Mouse (Mus musculus) midbrain, embryonic 15.5 days (tissue): ENCODE measurements around the gene Cacna1c. TPM values are rescaled to one million over a fixed set of nuclear protein-coding genes. Genes with fewer than 3 reads are reported as not detected.

ENCODE experiments used
- ATAC-seq: fragments of 200-750 bp; cut with Nextera tagmentation; replicated peaks from 2 replicates; pipeline ENCODE4 v1.8.0; 2017; ENCODE audit warnings: moderate TSS enrichment
- H3K27ac ChIP-seq: fragments of 300-500 bp; sonication (generic); 2 replicates; pipeline ENCODE4 v1.5.1; 2015; ENCODE audit warnings: mild to moderate bottlenecking, inconsistent platforms
- H3K27me3 ChIP-seq: fragments of 300-500 bp; sonication (generic); replicated peaks from 2 replicates; pipeline ENCODE4 v1.6.1; 2015; ENCODE audit warnings: inconsistent platforms
- H3K36me3 ChIP-seq: fragments of 300-500 bp; sonication (generic); replicated peaks from 2 replicates; pipeline ENCODE4 v1.6.1; 2015; ENCODE audit warnings: inconsistent platforms
- H3K4me1 ChIP-seq: fragments of 300-500 bp; sonication (generic); 2 replicates; pipeline ENCODE4 v1.6.1; 2015; ENCODE audit warnings: inconsistent platforms
- H3K4me2 ChIP-seq: fragments of 300-500 bp; sonication (generic); 2 replicates; pipeline ENCODE4 v1.6.1; 2015; ENCODE audit warnings: inconsistent platforms, mild to moderate bottlenecking, moderate library complexity
- H3K4me3 ChIP-seq: fragments of 300-500 bp; sonication (generic); 2 replicates; pipeline ENCODE4 v1.5.1; 2015; ENCODE audit warnings: mild to moderate bottlenecking, inconsistent platforms
- H3K9ac ChIP-seq: fragments of 300-500 bp; sonication (generic); 2 replicates; pipeline ENCODE4 v1.6.1; 2015; ENCODE audit warnings: mild to moderate bottlenecking, inconsistent platforms
- H3K9me3 ChIP-seq: fragments of 300-500 bp; sonication (generic); 2 replicates; pipeline ENCODE4 v1.6.1; 2016; ENCODE audit warnings: inconsistent platforms
- whole genome bisulfite sequencing: fragments of 180-500 bp; shearing (Covaris S2); methylation state at CpG from one replicate; pipeline ENCODE4 v1.1.7; 2015; ENCODE audit warnings: mixed read lengths; 5-methylcytosine and 5-hydroxymethylcytosine counted together
- polyA plus RNA-seq: library from polyadenylated mRNA; unstranded; fragments of >200 nt; fragmentation: Nextera tagmentation; extraction: Ambion mirVana; gene quantifications from 2 replicates; pipeline ENCODE4 v1.2.1, GENCODE M21; 2015

Cacna1c gene
- polyA plus RNA-seq, 1 experiment from 2014 or later = 7.9 TPM

DNA sequence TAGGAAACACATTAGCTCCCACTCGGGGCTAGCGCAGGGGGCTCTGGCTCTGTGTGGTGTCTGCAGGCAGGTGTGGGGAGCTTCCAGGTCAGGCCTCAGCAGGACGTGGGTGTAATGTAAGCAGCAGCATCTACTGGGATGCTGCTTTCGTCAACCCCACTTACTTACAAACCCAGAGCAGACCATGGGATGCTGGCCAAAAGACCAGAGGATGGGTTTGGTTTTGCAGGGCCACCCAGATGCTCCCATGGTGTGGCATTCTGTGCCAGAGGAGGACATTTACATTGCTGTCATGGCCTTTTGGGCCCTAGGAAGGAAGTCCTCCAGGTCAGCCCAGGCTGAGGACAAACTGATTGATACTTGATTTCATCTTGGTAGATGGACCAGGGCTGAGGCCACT is 521.4 kb downstream of the Cacna1c start:
- no peaks in the 10 kb centered on the region for H3K4me1 ChIP-seq
- ATAC-seq = no peak
- no peaks in the 10 kb centered on the region for H3K9me3 ChIP-seq
- no peak overlapping the region for H3K4me2 ChIP-seq
- no peaks in the 10 kb centered on the region for H3K36me3 ChIP-seq
- H3K27ac ChIP-seq = no peak overlapping the region
- WGBS = 86% methylated on average over 4 of the region's 4 CpGs
- no peaks in the 10 kb centered on the region for H3K27me3 ChIP-seq
- H3K9ac ChIP-seq = no peak overlapping the region
- H3K4me3 ChIP-seq = no peak overlapping the region

DNA sequence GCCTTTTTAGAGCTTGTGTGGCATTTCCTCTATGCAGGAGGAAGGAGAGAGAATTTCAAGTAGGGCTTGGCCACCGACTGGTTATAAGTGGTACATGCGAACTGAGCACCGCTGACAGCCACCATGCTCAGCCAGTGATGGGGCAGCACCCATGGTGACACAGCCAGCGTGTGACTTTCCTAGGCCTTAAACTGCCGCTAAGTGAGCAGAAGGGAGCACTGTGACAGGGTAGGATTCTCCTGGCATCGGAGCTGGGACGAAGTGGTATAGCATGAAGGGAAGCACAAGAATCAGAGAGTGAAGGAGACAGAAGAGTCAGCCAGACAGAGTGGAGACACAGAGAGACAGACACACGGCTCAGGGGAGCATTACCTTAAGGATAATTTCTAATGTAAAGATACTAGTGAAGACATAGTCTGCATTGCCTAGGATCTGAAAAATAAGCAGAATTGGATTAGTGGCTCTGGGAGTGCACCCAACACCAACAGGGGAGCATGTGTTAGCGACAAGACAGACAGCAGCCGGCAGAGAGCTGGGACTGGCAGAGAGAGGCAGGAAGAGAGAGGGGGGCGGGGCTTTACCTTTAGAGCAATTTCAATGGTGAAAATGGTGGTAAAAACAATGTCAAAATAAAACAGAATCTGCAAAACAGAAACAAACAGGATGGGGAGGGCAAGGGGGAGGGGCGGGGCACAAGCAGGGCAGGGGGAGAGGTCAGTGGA is 522.1 kb downstream of the Cacna1c start:
- H3K9me3 ChIP-seq = no peaks in the 10 kb centered on the region
- no peaks in the 10 kb centered on the region for H3K4me1 ChIP-seq
- no peak overlapping the region for H3K4me2 ChIP-seq
- H3K27ac ChIP-seq = no peak overlapping the region
- no peak overlapping the region for H3K4me3 ChIP-seq
- no peak for ATAC-seq
- no peaks in the 10 kb centered on the region for H3K36me3 ChIP-seq
- WGBS = 78% methylated on average over 12 of the region's 12 CpGs
- H3K27me3 ChIP-seq = no peaks in the 10 kb centered on the region
- H3K9ac ChIP-seq = no peak overlapping the region

DNA sequence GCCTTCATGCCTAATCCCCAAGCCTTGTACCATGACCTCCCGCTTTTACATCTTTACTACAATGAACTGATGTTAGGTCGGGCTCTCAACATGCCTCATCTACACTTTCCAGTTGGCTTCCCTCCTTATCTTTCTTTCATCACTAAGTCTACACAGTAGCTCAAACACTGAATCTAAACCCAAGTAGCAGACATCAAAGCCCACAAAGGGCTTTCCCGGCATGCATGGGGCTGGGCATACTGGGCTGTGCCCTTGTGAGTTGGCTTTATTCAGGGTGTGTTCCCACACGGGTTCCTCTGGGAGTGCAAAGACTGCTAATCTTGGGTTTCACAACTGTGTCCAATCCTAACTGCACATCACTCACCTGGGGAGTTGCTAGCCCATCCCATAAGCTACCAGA is 542.9 kb downstream of the Cacna1c start:
- no peak for ATAC-seq
- Histone ChIP-seq H3K4me2 (no peak overlapping the region), H3K27me3 (no peaks in the 10 kb centered on the region), H3K4me3 (no peak overlapping the region), H3K27ac (no peak overlapping the region), H3K4me1 (no peaks in the 10 kb centered on the region), H3K9me3 (no peaks in the 10 kb centered on the region), H3K36me3 (peaks cover 33% of the 10 kb centered on the region; the same call in 1 of the 2 replicates), H3K9ac (no peak overlapping the region)
- 90% methylated on average over 4 of the region's 4 CpGs for WGBS

DNA sequence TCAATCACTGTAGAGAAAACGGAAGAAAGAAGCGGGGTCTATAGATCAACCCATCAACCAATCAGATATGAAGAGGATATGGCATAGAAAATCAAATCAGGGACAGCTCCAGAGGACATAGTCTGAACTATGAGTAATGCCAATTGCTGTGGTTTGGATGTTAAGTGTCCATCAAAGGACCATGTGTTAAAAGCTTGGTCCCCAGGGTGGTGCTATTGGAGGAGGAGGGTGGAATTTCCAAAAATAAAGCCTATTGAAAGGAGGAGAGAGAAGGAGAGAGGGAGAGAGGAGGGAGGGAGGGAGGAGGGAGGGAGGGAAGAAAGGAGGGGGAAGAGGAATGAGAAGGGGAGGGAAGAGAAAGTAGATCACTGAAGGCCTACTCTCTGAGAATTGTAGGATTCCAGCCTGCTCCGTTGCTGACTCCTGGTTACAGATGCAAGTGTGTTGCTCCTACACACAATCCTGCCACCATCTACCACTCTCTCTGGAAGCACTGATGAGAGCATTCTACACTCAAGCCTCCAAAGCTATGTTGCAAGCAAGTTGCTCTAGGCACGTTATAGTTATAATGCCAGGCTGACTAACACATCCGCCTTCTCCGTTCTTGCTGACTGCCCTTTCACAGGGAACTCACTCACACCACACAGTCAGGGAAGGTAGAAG is 547.0 kb downstream of the Cacna1c start:
- 87% methylated on average over 6 of the region's 6 CpGs for WGBS

DNA sequence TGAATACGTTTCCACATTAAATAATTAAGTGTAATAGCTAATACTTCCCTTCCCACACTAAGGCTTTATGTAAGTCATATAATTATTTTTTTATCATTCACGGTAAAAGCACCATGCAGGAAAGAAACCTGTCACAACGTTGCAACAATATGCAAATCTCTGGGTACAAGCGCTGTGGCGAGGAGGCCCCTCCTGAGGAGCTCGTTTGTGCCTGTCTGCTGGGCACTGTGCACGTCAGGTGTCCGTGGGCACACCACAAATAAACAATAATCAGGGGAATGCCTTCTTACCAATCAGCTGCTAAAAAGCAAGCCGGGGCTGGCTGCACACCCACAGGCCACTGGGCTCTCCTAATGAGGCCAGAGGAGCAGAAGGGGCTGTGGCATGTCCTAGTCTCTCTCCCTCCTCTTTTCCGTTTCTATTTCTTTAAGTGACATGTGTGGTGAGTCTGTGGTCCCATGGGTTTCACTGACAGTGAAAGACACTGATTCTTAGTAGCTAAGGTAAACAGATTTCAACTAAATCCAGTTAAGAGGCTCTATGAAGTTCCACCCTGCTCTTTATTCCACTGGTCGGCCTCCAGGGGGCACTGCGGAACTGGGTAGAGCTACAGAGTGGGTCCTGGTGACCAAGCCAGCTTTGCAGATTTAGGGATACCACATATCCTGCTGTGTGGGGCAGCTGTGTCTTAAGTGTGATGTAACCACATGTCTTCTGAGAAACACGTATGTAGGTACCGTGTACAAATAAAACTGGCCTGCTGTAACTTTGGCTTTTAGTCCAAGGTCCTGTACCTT is 549.8 kb downstream of the Cacna1c start:
- WGBS = 46% methylated on average over 14 of the region's 14 CpGs

More for the DNA sequence above, 547.0 kb downstream of the Cacna1c start:
- H3K9ac ChIP-seq = no peak overlapping the region
- H3K27ac ChIP-seq = no peak overlapping the region
- no peak overlapping the region for H3K4me2 ChIP-seq
- peaks cover 3% of the 10 kb centered on the region; the same call in 1 of the 2 replicates for H3K4me1 ChIP-seq
- H3K4me3 ChIP-seq = no peak overlapping the region
- no peak for ATAC-seq
- H3K9me3 ChIP-seq = no peaks in the 10 kb centered on the region
- H3K27me3 ChIP-seq = no peaks in the 10 kb centered on the region
- peaks cover 26% of the 10 kb centered on the region; the same call in 1 of the 2 replicates for H3K36me3 ChIP-seq

DNA sequence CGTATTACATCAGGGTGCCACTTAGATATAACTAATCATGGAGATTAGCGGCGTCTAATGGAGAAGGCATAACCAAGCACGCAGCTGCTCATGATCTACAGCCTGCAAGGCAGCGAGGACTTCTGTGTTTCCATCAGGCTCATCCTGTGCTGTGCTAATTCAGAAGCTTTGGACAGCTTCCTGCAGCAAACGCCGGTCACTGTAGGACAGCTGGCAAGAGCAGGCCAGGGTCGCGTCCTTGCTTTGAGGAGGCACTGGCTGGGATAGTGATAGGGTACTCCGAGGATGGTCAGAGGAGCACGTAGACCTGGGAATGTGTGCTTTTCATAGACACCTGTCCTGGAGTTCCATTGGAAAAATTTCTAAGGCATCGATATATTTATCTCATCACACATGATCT is 551.4 kb downstream of the Cacna1c start:
- ATAC-seq = no peak
- no peaks in the 10 kb centered on the region for H3K27me3 ChIP-seq
- H3K27ac ChIP-seq = no peak overlapping the region
- no peak overlapping the region for H3K4me2 ChIP-seq
- H3K36me3 ChIP-seq = no peaks in the 10 kb centered on the region
- H3K9ac ChIP-seq = no peak overlapping the region
- H3K9me3 ChIP-seq = no peaks in the 10 kb centered on the region
- H3K4me3 ChIP-seq = no peak overlapping the region
- 85% methylated on average over 12 of the region's 12 CpGs for WGBS
- peaks cover 3% of the 10 kb centered on the region; the same call in 1 of the 2 replicates for H3K4me1 ChIP-seq

More for the DNA sequence above, 549.8 kb downstream of the Cacna1c start:
- Histone ChIP-seq H3K4me3 (no peak overlapping the region), H3K27ac (no peak overlapping the region), H3K27me3 (no peaks in the 10 kb centered on the region), H3K36me3 (peaks cover 12% of the 10 kb centered on the region; the same call in 1 of the 2 replicates), H3K9ac (no peak overlapping the region), H3K4me1 (peaks cover 3% of the 10 kb centered on the region; the same call in 1 of the 2 replicates), H3K4me2 (no peak overlapping the region), H3K9me3 (no peaks in the 10 kb centered on the region)
- ATAC-seq = peak; percentile 67

DNA sequence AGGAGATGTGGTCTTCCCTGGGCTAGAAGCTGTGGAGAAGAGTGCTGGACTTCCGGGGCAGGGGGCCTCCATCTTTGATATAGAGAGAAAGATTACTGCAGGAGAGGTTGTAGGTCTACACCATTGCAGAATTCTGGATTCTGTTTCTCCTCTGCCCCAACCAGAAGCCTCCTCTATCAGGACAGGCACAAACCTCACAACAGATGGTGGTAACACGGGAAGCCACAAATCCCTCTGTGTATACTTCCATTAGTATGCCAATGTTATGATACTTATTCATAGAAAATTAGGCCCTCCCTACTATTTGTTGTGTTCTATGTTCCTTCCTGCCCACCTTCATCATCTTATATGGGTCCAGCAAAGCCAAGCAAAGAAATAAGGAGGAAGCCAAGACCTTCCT is 552.7 kb downstream of the Cacna1c start:
- Histone ChIP-seq H3K27ac (no peak overlapping the region), H3K4me1 (peaks cover 3% of the 10 kb centered on the region; the same call in 1 of the 2 replicates), H3K9ac (no peak overlapping the region), H3K4me3 (no peak overlapping the region), H3K4me2 (no peak overlapping the region), H3K9me3 (no peaks in the 10 kb centered on the region), H3K27me3 (no peaks in the 10 kb centered on the region), H3K36me3 (no peaks in the 10 kb centered on the region; the same call in 1 of the 2 replicates)
- 81% methylated on average over 2 of the region's 2 CpGs for WGBS
- no peak for ATAC-seq

DNA sequence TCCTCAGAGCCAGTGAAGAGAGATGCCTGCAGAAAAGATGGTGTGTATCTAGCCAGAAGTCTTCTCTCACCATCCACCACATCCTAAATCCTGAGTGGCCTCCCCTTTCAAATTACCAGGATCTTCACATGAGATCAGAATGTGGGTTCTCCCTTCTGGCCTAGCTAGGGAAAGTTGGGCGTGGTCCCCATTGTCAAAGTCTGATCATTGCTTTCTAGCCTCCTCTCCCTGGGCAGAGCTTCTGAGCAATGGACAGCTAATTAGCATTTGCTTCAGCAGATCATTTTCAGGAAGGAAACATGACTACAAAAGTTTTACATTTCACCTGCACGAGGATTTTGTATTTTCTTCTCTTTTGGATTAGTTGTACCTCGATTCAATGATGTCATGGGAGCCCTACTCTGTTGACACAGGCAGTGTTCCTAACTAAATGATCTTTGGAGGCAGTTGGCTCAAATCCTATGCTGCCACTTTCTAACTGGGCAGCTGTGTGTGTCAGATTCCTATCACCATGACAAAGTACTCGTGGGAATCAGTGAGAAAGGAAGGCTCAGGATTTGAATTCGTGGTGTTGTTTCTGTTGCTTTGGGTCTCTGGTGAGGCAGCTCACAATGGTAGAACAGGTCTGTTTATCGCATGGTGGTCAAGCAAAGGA is 554.4 kb downstream of the Cacna1c start:
- ATAC-seq = no peak
- Histone ChIP-seq H3K36me3 (peaks cover 13% of the 10 kb centered on the region), H3K4me1 (peaks cover 3% of the 10 kb centered on the region; the same call in 1 of the 2 replicates), H3K27me3 (no peaks in the 10 kb centered on the region), H3K9me3 (0 out of 2 replicates have a peak, but pooled peaks cover 4% of the 10 kb centered on the region), H3K4me3 (no peak overlapping the region), H3K4me2 (no peak overlapping the region), H3K27ac (no peak overlapping the region), H3K9ac (no peak overlapping the region)
- WGBS = 69% methylated on average over 6 of the region's 6 CpGs

DNA sequence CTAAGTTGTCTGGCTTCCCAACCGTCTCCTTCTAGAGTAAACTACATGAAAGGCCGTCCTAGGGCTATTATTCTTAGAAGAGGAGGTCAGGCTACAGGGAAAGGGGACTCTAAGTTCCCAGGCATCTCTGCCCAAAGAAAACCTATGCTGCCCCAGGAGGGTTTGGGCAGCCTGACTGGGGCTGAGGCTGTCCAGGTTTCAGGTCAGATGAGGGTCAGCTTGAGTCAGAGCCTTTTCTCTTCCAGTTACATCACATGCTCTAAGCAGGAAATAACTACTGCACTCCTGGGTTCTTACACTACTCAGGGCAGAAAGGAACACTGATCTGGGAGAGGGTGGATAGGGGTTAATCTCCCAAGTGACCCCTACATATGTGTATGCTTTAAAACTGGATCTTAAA is 556.4 kb downstream of the Cacna1c start:
- Histone ChIP-seq H3K4me1 (no peaks in the 10 kb centered on the region), H3K9me3 (peaks cover 7% of the 10 kb centered on the region; the same call in 1 of the 2 replicates), H3K36me3 (peaks cover 16% of the 10 kb centered on the region), H3K4me3 (no peak overlapping the region), H3K27ac (no peak overlapping the region), H3K27me3 (no peaks in the 10 kb centered on the region), H3K9ac (no peak overlapping the region), H3K4me2 (no peak overlapping the region)
- ATAC-seq = no peak
- WGBS = 52% methylated on average over 2 of the region's 2 CpGs

DNA sequence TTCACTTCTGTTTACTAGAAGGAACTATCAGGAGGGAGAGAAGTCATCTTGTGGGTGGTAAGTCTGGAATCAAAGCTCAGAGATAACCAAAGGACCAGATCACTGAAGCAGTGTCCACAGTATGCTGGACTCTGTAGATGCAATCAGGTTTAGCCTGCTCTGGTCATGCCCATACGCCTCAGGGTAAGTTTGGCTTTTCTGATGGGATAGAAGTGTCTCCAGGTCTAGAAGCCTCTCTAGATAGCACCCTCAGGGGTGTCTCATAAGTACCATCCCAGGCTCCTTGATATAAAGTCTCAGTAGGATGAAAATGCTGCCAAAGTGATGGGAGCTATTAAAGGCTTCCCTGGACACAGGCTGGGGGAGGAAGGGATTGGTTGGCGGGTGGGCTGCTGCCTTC is 557.3 kb downstream of the Cacna1c start:
- Histone ChIP-seq H3K27ac (no peak overlapping the region), H3K4me3 (no peak overlapping the region), H3K9me3 (peaks cover 7% of the 10 kb centered on the region; the same call in 1 of the 2 replicates), H3K9ac (no peak overlapping the region), H3K4me1 (no peaks in the 10 kb centered on the region), H3K36me3 (peaks cover 16% of the 10 kb centered on the region), H3K27me3 (no peaks in the 10 kb centered on the region), H3K4me2 (no peak overlapping the region)
- 91% methylated on average over 2 of the region's 2 CpGs for WGBS
- ATAC-seq = no peak

DNA sequence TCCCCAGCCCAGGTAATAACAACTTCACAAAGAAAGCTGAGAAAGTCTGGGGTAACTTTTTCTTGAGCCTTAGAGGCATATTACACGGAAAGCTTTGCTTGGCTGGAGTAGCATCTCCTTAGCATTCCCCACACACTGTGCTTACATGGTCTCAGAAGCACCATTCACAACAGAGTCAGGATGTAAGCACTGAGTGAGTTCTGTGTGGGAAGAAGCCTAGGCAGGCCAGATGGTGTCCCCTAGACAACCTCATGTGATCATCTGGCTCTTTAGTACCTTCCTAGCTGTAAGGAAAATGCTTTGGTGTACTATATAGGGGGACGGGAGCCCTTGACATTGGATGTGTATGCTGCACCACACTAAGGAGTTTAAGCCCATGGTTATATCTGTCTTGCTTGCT is 563.7 kb downstream of the Cacna1c start:
- Histone ChIP-seq H3K36me3 (peaks cover 8% of the 10 kb centered on the region; the same call in 1 of the 2 replicates), H3K4me1 (no peaks in the 10 kb centered on the region), H3K27me3 (no peaks in the 10 kb centered on the region), H3K9ac (no peak overlapping the region), H3K4me3 (no peak overlapping the region), H3K9me3 (peaks cover 7% of the 10 kb centered on the region; the same call in 1 of the 2 replicates), H3K4me2 (no peak overlapping the region), H3K27ac (no peak overlapping the region)
- no peak for ATAC-seq
- 90% methylated on average over 2 of the region's 2 CpGs for WGBS

DNA sequence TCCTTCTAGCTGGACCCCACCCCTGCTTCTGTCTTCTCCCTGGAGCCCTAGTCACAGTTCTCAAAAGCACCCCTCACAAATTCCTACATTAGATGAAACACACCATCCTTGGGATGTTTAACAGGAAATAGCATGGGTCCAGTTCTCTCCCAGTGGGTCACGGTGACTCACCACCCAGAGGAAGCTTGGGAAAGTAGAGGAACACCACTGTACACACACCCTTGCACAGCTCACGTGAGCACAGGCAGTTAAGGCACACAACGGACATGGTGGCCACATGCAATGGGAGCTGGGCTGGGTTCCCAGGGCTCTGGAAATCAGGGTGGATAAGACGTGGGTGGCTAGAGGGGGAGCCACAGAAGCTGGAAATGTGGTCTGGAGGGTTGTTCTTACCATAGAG is 566.2 kb downstream of the Cacna1c start:
- Histone ChIP-seq H3K9me3 (no peaks in the 10 kb centered on the region), H3K36me3 (no peaks in the 10 kb centered on the region), H3K4me1 (no peaks in the 10 kb centered on the region), H3K4me2 (no peak overlapping the region), H3K9ac (no peak overlapping the region), H3K4me3 (no peak overlapping the region), H3K27me3 (no peaks in the 10 kb centered on the region), H3K27ac (no peak overlapping the region)
- ATAC-seq = no peak
- WGBS = 81% methylated on average over 4 of the region's 4 CpGs
